Comparison of ENCODE assay signal across 11 mouse cellular contexts in genomic region chr1:110215956-110216355, GRCm38 (mm10).
"Had no signal": no experiment of that assay in that cellular context is flagged by ENCODE, and none has a peak within 500 bp of the region (broad histone marks: within the 10 kb centered on the region; RNA-seq: fewer than 3 reads in every experiment).

No protein-coding gene starts in this region.

- H3K27ac ChIP-seq: limb, embryonic 13.5 days; liver, embryonic 14.5 days; midbrain, embryonic 13.5 days; neural tube, embryonic 15.5 days had no signal

- H3K9me3 ChIP-seq: limb, embryonic 13.5 days; midbrain, embryonic 13.5 days; neural tube, embryonic 15.5 days had no signal

- ATAC-seq: midbrain, embryonic 13.5 days had no signal

- H3K36me3 ChIP-seq: limb, embryonic 13.5 days; midbrain, embryonic 13.5 days; neural tube, embryonic 15.5 days had no signal

- DNase-seq: kidney, postnatal 14 days; layer of hippocampus, postnatal 36 days; lung, adult 18-20 months; lung, postnatal 36 days; thymus, adult 18-20 months; thymus, postnatal 14 days had no signal

- H3K4me3 ChIP-seq: limb, embryonic 13.5 days; midbrain, embryonic 13.5 days; myocyte; neural tube, embryonic 15.5 days had no signal

- H3K4me1 ChIP-seq: limb, embryonic 13.5 days; midbrain, embryonic 13.5 days; neural tube, embryonic 15.5 days had no signal

- H3K9ac ChIP-seq: limb, embryonic 13.5 days; liver, embryonic 14.5 days; midbrain, embryonic 13.5 days; neural tube, embryonic 15.5 days had no signal

- H3K27me3 ChIP-seq: limb, embryonic 13.5 days; midbrain, embryonic 13.5 days; neural tube, embryonic 15.5 days had no signal
